Mouse (Mus musculus): ENCODE data around the gene Tmem138. TPM values are rescaled to one million over a fixed set of nuclear protein-coding genes. Genes with fewer than 3 reads are reported as not detected.

The Tmem138 gene
- polyA plus RNA-seq, 1 experiment from 2014 or later, result 42.2 TPM

GRCm38 (mm10) chr19:10603660-10604523, 26.7 kb upstream of the Tmem138 start:
- Histone ChIP-seq H3K9ac (peak overlapping the region; percentile 70), H3K9me3 (ENCODE audit: low read depth, low read length) (no peaks in the 10 kb centered on the region), H3K36me3 (ENCODE audit: insufficient read depth) (peaks cover 27% of the 10 kb centered on the region), H3K27ac (ENCODE audit: low read depth) (no peak overlapping the region), H3K27me3 (ENCODE audit: insufficient read depth, low read length) (no peaks in the 10 kb centered on the region), H3K4me1 (ENCODE audit: insufficient read depth) (peaks cover 9% of the 10 kb centered on the region; the same call in 1 of the 2 replicates), H3K4me2 (0 out of 2 replicates have a peak overlapping the region, but pooled peaks have one; percentile 71), H3K4me3 (ENCODE audit: low read depth, low read length) (no peak overlapping the region)
- WGBS, result 80% methylated on average over 18 of the region's 18 CpGs
- ATAC-seq (ENCODE audit: insufficient read depth) (no peak), DNase-seq (no peak)
- no peak for TF ChIP-seq CTCF (IDR thresholded peaks at IDR 0.05; ENCODE audit: low read depth)

- Histone ChIP-seq H3K27ac (ENCODE audit: low read depth) (peak overlapping the region; percentile 89), H3K27me3 (ENCODE audit: insufficient read depth, low read length) (no peaks in the 10 kb centered on the region), H3K9ac (peak overlapping the region; percentile 61), H3K4me2 (peak overlapping the region; percentile 59), H3K9me3 (ENCODE audit: low read depth, low read length) (no peaks in the 10 kb centered on the region), H3K4me3 (ENCODE audit: low read depth, low read length) (peak overlapping the region; percentile 21), H3K4me1 (ENCODE audit: insufficient read depth) (peaks cover 9% of the 10 kb centered on the region; the same call in 1 of the 2 replicates), H3K36me3 (ENCODE audit: insufficient read depth) (peaks cover 23% of the 10 kb centered on the region)
- peak; percentile 64; the same call in 1 of the 2 replicates for ATAC-seq (ENCODE audit: insufficient read depth)
- DNase-seq, result peak; percentile 98
- TF ChIP-seq CTCF (IDR thresholded peaks at IDR 0.05; ENCODE audit: low read depth), result peak; percentile 88
- WGBS, result under 1% methylated on average over 9 of the region's 9 CpGs
Measured at GRCm38 (mm10) chr19:10602787-10603186, 25.6 kb upstream of the Tmem138 start.

GRCm38 (mm10) chr19:10602247-10602769, 25.1 kb upstream of the Tmem138 start:
- Histone ChIP-seq H3K4me1 (ENCODE audit: insufficient read depth) (peaks cover 9% of the 10 kb centered on the region; the same call in 1 of the 2 replicates), H3K4me3 (ENCODE audit: low read depth, low read length) (peak overlapping the region; percentile 21), H3K36me3 (ENCODE audit: insufficient read depth) (peaks cover 21% of the 10 kb centered on the region), H3K9ac (peak overlapping the region; percentile 61), H3K27ac (ENCODE audit: low read depth) (peak overlapping the region; percentile 89), H3K27me3 (ENCODE audit: insufficient read depth, low read length) (no peaks in the 10 kb centered on the region), H3K4me2 (peak overlapping the region; percentile 59), H3K9me3 (ENCODE audit: low read depth, low read length) (no peaks in the 10 kb centered on the region)
- ATAC-seq (ENCODE audit: insufficient read depth) (0 out of 2 replicates have a peak, but pooled peaks have one; percentile 16), DNase-seq (no peak)
- WGBS, result 7% methylated on average over 6 of the region's 6 CpGs
- no peak for TF ChIP-seq CTCF (IDR thresholded peaks at IDR 0.05; ENCODE audit: low read depth)

GRCm38 (mm10) chr19:10599648-10600047, 22.5 kb upstream of the Tmem138 start:
- 76% methylated on average over 2 of the region's 2 CpGs for WGBS
- H3K9me3 ChIP-seq (ENCODE audit: low read depth, low read length), result no peaks in the 10 kb centered on the region
- H3K36me3 ChIP-seq (ENCODE audit: insufficient read depth), result peaks cover 32% of the 10 kb centered on the region
- no peak overlapping the region for H3K4me3 ChIP-seq (ENCODE audit: low read depth, low read length)
- DNase-seq (no peak), ATAC-seq (ENCODE audit: insufficient read depth) (no peak)
- H3K27ac ChIP-seq (ENCODE audit: low read depth), result no peak overlapping the region
- H3K27me3 ChIP-seq (ENCODE audit: insufficient read depth, low read length), result no peaks in the 10 kb centered on the region
- TF ChIP-seq CTCF (IDR thresholded peaks at IDR 0.05; ENCODE audit: low read depth), result no peak
- H3K4me1 ChIP-seq (ENCODE audit: insufficient read depth), result 0 out of 2 replicates have a peak, but pooled peaks cover 1% of the 10 kb centered on the region
- H3K9ac ChIP-seq, result no peak overlapping the region
- H3K4me2 ChIP-seq, result no peak overlapping the region

GRCm38 (mm10) chr19:10598188-10598587, 21.0 kb upstream of the Tmem138 start:
- H3K4me2 ChIP-seq, result no peak overlapping the region
- no peaks in the 10 kb centered on the region for H3K4me1 ChIP-seq (ENCODE audit: insufficient read depth)
- no peak overlapping the region for H3K27ac ChIP-seq (ENCODE audit: low read depth)
- H3K9me3 ChIP-seq (ENCODE audit: low read depth, low read length), result no peaks in the 10 kb centered on the region
- peaks cover 39% of the 10 kb centered on the region for H3K36me3 ChIP-seq (ENCODE audit: insufficient read depth)
- no peaks in the 10 kb centered on the region for H3K27me3 ChIP-seq (ENCODE audit: insufficient read depth, low read length)
- no peak for ATAC-seq (ENCODE audit: insufficient read depth)
- 31% methylated on average over 3 of the region's 3 CpGs for WGBS
- no peak overlapping the region for H3K4me3 ChIP-seq (ENCODE audit: low read depth, low read length)
- no peak overlapping the region for H3K9ac ChIP-seq
- no peak for DNase-seq
- peak; percentile 34 for TF ChIP-seq CTCF (IDR thresholded peaks at IDR 0.05; ENCODE audit: low read depth)

- peaks cover 28% of the 10 kb centered on the region for H3K36me3 ChIP-seq (ENCODE audit: insufficient read depth)
- H3K4me3 ChIP-seq (ENCODE audit: low read depth, low read length), result no peak overlapping the region
- H3K4me2 ChIP-seq, result no peak overlapping the region
- WGBS, result 90% methylated on average over 6 of the region's 6 CpGs
- no peaks in the 10 kb centered on the region for H3K4me1 ChIP-seq (ENCODE audit: insufficient read depth)
- TF ChIP-seq CTCF (IDR thresholded peaks at IDR 0.05; ENCODE audit: low read depth), result no peak
- no peaks in the 10 kb centered on the region for H3K9me3 ChIP-seq (ENCODE audit: low read depth, low read length)
- DNase-seq (no peak), ATAC-seq (ENCODE audit: insufficient read depth) (no peak)
- no peak overlapping the region for H3K9ac ChIP-seq
- H3K27me3 ChIP-seq (ENCODE audit: insufficient read depth, low read length), result no peaks in the 10 kb centered on the region
- H3K27ac ChIP-seq (ENCODE audit: low read depth), result no peak overlapping the region
Measured at GRCm38 (mm10) chr19:10591659-10592377, 14.7 kb upstream of the Tmem138 start.

Measured in lung, embryonic 14.5 days (tissue).